Mouse (Mus musculus) layer of hippocampus, adult 18-20 months (tissue): ENCODE results near the gene Bmpr1b. TPM values are rescaled to one million over a fixed set of nuclear protein-coding genes. Genes with fewer than 3 reads are reported as not detected.

ENCODE experiments used
- DNase-seq, 2 experiments: peaks; one replicate each; pipeline ENCODE4 v3.0.0; 2022; ENCODE audit warnings: low spot score in 2 of 2
- total RNA-seq, 2 experiments: library from RNA; stranded (reverse); gene quantifications; 2 replicates each; pipeline ENCODE4 v1.2.3; 2021

Gene Bmpr1b
- total RNA-seq, 2 experiments from 2014 or later: 21.6 to 22.0 TPM

DNA sequence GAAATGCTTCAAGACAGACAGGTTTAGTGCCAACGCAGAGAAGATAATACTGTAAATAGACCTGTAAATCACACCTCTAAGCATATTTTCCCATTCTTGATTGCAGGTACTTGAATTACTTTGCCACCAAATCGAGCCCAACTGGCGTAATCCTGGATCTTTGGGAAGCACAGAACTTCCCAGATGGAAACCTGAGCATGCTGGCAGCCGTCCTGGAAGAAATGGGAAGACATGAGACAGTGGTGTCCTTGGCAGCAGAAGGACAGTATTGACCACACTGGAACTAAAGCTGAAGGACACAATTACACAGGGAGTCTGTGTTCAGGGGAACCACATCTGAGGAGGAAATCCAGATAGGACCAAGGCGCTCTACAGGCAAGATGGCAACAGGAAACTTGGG is 340.9 kb downstream of the Bmpr1b start:
- DNase-seq: peak in 1 of 2 experiments; percentile 19

DNA sequence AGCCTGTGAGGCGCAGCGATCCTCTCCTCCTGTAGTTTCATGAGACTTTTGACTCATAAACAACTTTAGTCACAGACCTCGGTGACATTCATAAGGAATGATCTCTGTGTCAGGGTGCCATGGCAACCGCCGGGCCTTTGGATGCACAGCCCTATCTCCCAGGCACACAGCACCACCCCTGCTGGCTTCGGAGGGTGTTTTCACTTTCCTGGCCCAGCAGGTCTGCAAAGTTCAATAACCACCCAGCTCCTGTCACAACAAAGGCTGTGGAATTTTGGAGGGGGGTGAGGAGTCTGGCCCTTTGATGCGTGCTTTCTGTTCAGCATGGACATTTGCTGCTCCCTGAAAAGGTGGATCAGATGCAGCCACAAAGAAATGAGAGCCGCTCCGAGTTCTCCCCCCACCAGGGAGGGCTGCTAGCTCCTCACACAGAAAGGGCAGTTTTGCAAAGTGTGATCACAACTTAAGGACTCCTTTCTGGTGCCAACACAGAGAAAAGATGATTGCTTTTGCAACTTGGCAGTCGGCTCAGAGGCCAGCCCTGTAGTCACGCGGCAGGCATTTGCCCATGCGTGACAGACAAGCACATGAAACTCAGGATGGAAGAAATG is 349.8 kb downstream of the Bmpr1b start:
- DNase-seq: peak; percentile 16 to 46

DNA sequence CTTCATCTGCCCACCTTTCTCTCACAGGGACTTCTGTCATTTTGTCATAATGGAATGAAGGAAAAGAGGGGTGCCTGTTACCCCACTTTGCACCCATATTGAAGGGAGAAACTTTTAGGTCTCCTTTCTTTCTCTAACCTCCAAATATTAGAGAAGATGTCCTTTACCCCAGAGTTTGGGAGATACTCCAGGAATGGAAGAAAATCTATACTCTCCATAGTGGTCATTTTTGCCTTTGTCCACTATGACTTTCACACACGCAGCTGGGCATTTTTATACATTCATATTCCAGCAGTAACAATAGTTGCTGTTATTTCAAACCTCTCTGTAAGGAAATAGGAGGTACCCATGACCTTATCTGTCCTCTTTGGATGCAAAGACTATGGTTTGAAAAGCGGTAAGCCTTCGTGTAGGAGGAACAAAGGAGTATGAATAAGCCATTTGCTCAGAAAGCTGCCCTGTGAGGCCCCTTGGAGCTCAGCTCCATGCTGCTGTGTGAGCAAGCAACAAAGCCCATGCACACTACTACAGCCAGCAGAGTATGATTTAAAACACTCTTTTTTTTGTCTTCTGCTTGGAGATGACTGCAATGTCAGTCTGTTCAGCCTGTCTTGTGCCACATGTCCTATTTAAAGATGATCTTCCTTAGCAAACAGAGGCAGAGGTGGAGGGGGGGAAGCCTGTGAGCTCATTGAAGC is 350.5 kb downstream of the Bmpr1b start:
- no peak for DNase-seq

DNA sequence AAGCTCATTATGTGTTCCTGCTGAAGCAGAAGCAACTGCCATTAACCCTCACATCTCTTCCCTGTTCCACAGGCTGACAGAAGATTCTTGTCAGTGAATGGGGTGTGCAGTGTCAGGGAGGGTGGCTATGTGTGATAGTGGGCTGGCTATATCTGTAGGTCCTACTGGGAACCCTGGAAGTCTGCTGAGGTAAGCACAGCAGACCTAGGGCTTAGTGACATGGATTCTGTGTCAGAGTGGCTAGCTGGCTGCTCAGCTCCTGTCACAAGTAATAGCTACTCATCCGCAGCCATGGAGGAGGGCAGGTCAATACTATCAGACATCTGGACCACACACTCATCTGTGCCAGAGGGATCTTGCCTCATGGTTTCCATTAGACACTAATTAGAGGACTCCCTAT is 354.4 kb downstream of the Bmpr1b start:
- no peak for DNase-seq

DNA sequence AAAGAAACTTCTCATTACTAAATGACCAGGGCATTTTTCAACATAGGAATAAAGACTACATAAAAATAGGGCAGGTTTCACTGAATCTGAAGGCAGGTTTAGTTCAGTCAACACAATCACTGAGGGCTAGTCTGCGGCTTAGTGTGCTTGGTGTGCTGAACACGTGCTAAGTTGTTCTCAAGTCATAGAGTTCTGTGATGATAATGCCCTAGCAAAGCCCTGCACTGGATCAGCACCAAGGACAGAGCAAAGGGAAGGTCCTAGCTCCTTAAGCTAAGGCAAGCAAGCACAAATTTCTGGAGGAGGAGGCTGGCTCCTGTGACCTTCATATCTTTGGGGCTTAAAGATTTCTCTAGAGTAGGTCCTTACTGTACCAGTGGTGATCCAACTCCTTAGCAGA is 357.9 kb downstream of the Bmpr1b start:
- DNase-seq: no peak

DNA sequence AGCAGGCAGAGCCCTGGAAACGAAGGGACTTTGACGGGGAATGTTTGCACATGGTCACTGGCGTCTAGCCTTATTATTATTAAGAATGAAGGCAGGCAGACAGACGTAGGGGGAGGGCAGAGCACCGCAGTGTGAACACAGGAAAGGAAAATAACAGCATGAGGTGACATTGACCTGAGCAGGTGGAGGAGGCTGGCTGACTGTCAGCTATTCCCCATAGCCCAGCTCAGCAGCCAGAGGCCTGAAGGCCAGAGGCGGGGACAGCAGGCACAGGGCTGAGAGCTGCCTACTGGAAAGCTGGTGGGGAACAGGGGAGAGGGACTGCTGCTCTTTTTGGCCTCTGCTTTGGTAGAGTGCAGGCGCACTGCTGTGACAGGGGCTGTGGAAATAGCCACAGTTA is 358.3 kb downstream of the Bmpr1b start:
- no peak for DNase-seq

DNA sequence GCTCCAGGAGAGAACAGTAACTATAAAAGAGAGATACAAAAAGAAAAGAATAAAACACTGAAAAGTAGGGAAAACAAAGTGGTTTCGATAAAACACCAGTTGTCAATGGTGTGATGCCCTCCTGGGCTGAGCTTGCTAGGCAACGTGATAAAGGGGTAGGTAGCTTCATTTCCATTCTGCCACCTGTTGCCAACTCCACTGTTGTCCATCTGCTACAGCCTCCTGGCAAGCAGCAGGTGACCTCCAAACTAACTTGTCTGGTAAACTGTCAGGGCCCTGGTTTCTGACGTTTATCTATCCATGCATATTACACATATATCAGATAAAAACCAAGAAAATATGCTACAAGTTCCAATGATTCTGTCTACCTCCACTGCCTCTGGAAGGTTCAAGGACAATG is 359.6 kb downstream of the Bmpr1b start:
- no peak for DNase-seq

DNA sequence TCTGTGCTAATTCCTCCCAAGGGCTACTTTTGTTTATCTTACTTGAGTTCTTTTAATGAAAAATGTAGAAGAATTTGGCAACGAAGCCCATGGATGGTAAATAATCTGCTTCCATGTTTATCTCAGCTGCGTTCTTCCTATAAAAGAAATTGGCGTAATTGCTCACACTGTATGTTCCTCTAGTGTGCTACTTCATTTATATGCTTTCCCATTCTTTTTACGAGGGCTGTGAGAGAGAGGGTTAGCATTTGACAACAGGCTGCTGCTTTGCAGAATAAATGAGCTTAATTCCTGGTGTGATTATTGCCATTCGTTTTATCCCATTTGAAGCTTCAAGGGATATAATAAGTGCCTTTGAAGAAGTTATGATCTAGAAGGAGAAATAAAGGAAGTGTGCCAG is 365.1 kb downstream of the Bmpr1b start:
- DNase-seq: no peak

DNA sequence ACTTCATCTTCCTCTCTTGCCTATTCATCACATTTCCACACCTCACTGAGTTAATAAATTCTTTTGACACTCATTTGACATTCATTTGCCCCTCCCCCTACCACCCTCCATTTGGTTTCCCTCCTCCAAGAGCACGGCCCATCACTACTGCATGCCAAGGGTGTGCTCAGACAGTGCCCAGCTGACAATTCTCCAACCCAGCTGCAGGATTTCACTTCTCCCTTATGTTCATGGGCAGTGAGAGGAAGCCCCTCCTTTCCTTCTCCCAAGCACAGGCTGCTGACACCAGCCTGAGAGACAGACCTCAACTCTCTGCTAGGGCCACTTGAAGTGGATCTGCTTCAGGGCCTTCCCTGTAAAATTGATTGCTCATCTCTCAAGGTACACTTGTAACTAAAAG is 371.4 kb downstream of the Bmpr1b start:
- no peak for DNase-seq

DNA sequence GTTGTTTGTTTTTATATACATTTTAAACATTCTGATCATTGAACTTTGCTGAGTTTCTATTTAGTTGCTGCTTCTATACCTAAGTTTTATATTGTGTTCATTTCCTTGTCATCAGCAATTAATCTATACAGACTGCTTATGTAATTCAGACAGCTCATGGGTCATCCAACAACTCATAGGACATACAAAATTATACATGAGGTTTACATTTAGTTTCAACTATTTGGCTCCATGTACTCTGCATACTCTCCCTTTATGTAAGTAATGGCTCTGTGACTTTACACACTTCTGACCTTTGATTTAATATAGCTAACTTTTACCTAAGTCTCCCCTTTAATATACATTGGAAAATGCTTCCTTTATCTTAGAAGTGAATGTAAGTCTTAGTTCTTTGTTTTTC is 371.9 kb downstream of the Bmpr1b start:
- no peak for DNase-seq

DNA sequence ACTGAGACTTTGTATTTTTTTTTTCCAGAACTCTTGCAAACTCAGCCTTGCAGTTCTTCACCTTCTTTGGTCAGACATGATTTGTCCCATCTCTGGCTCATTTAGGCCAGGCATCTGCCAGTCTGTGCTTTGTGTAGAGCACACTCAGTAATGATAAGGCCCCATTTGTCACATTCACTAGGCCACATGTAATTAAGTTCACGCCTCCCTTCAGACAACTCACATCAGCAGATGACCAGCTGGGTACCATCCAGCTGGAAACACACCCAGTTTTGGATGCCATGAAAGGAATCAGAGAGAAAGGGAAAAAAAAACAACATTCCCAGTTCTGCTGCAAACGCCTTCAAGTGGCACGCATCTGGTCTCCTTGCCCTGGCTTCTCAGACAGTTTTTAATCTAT is 374.9 kb downstream of the Bmpr1b start:
- no peak for DNase-seq

DNA sequence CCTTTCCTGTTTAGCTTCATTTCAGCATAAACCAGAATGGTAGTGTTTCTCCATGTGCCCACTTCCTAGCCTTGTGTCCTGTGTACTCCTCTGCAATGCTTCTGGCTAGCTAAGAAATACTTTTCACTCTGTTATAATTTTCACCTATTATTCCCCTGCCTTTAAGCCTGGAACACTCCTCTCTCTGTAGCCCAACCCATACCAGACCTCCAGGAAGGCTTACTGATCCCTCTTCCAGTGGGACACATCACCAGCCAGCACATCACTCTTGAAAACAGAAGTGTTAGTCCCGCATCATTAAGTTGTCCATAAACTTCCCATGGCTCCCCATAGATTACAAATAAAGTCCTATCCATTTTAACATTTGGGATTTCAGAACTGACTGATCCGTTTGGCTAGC is 375.5 kb downstream of the Bmpr1b start:
- no peak for DNase-seq

DNA sequence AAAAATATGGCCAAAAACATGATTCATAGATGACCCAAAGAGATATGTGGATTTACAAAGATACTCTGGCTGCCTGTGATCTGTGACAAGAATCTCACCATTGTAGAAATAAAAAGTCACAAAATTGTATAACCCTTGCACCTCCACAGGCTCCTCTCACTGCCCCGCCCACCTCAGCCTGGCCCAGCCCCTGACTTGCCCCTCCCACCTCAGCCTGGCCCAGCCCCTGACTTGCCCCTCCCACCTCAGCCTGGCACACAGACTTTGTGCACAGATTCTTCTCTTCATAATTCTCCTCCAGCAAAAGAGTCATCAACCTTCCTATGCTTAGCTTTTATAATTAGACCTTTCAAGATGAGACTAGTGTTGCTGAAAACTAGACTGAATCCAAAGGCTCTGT is 377.1 kb downstream of the Bmpr1b start:
- DNase-seq: no peak

DNA sequence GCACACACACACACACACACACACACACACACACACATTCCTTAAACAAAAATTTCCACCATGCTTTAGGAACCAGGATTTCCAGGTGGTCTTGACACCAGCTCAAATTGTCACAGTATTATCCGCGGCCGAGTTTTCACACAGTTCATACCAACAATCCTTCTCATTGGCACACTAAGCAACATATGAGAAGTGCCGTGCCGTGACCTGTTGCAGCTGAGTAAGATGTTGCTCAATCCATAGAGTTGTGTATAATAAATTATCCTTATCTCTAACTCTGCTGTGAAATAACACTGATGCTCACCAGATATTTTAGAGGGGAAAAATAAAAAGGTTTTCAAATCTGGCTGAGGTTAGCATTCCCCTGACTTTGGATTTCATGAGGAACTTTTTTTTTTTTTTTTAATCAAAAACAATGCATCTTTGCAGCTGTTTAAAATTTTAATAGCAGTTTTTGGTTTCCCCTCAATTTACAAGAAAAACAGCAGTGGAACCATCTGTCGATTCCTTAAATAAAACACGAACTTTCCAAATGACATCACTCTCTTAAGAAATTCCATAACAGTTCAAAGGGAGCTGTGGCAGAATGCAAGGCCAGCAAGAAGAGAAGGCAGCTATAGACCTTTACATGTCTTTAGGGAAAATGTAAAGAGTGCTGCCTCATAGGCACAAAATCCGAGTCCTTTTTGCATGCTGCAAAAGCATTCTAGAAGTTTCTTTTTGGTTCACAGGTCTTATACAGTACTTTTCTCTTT is 378.0 kb downstream of the Bmpr1b start:
- DNase-seq: no peak

Other genes with a start within 250 kb of the Bmpr1b start
- 10 to 100 TPM; 24.8 to 26.8 TPM for gene Pdlim5, start 226.3 kb upstream of the Bmpr1b start, total RNA-seq